ENCODE assay signal across 8 mouse cellular contexts in genomic region chr11:29171959-29172391, GRCm38 (mm10). TPM values are rescaled to one million over a fixed set of nuclear protein-coding genes. Genes with fewer than 3 reads are reported as not detected.
DNase-seq lines count a peak whose midpoint lies in the region; ATAC-seq and TF ChIP-seq lines count a peak whose summit lies in the region.

No protein-coding gene starts in this region.

- DNase-seq in brain, embryonic 14.5 days (ENCODE audit: low read depth): peak; percentile 78
- peak; percentile 74 for DNase-seq in kidney, postnatal 14 days
- peak; percentile 44 for DNase-seq in liver, embryonic 13.5 days
- DNase-seq in natural killer cell, adult 2 months (ENCODE audit: low spot score in 2 of 2): peak; percentile 38 to 56

- no peaks in the 10 kb centered on the region for H3K27me3 ChIP-seq in C2C12 (ENCODE audit: control insufficient read depth, insufficient read depth, insufficient read length)
- H3K27me3 ChIP-seq in heart, embryonic 13.5 days (replicated peaks): no peaks in the 10 kb centered on the region
- no peaks in the 10 kb centered on the region for H3K27me3 ChIP-seq in liver, embryonic 13.5 days
- H3K27me3 ChIP-seq in stomach, embryonic 14.5 days (ENCODE audit: control insufficient read depth, insufficient read depth, low read length): no peaks in the 10 kb centered on the region

- H3K79me3 ChIP-seq in C2C12 (ENCODE audit: low read depth): peaks cover 46% of the 10 kb centered on the region

- H3K9ac ChIP-seq in heart, embryonic 13.5 days: peak overlapping the region; percentile 89
- H3K9ac ChIP-seq in liver, embryonic 13.5 days: peak overlapping the region; percentile 97
- peak overlapping the region; percentile 98 for H3K9ac ChIP-seq in stomach, embryonic 14.5 days (replicated peaks; ENCODE audit: low read depth, low read length)

- peak overlapping the region; percentile 72 for H3ac ChIP-seq in C2C12 (ENCODE audit: control insufficient read depth, insufficient read length, low read depth)

- H3K79me2 ChIP-seq in C2C12 (ENCODE audit: control insufficient read depth, insufficient read depth): peaks cover 71% of the 10 kb centered on the region

- H3K4me3 ChIP-seq in C2C12 (ENCODE audit: insufficient read depth, poor library complexity, severe bottlenecking): peak overlapping the region; percentile 96
- peak overlapping the region; percentile 88 for H3K4me3 ChIP-seq in heart, embryonic 13.5 days
- H3K4me3 ChIP-seq in liver, embryonic 13.5 days (replicated peaks): peak overlapping the region; percentile 84
- peak overlapping the region; percentile 98 for H3K4me3 ChIP-seq in stomach, embryonic 14.5 days (ENCODE audit: low read depth, low read length)

- no peaks in the 10 kb centered on the region for H3K9me3 ChIP-seq in heart, embryonic 13.5 days
- H3K9me3 ChIP-seq in liver, embryonic 13.5 days (replicated peaks): no peaks in the 10 kb centered on the region
- H3K9me3 ChIP-seq in stomach, embryonic 14.5 days (ENCODE audit: control insufficient read depth, low read depth, low read length): no peaks in the 10 kb centered on the region

- H3K36me3 ChIP-seq in C2C12 (ENCODE audit: control insufficient read depth, insufficient read depth): peaks cover 26% of the 10 kb centered on the region
- no peaks in the 10 kb centered on the region for H3K36me3 ChIP-seq in heart, embryonic 13.5 days
- no peaks in the 10 kb centered on the region for H3K36me3 ChIP-seq in liver, embryonic 13.5 days
- H3K36me3 ChIP-seq in stomach, embryonic 14.5 days (ENCODE audit: control insufficient read depth, insufficient read depth, low read length): no peaks in the 10 kb centered on the region; the same call in 1 of the 2 replicates

- peaks cover 19% of the 10 kb centered on the region for H3K4me1 ChIP-seq in heart, embryonic 13.5 days
- peaks cover 21% of the 10 kb centered on the region for H3K4me1 ChIP-seq in liver, embryonic 13.5 days (replicated peaks)
- H3K4me1 ChIP-seq in stomach, embryonic 14.5 days (ENCODE audit: control insufficient read depth, insufficient read depth, low read length): peaks cover 9% of the 10 kb centered on the region; the same call in 1 of the 2 replicates

- peak overlapping the region; percentile 97 for H3K4me2 ChIP-seq in heart, embryonic 13.5 days
- H3K4me2 ChIP-seq in liver, embryonic 13.5 days: peak overlapping the region; percentile 96
- H3K4me2 ChIP-seq in stomach, embryonic 14.5 days (replicated peaks; ENCODE audit: low read depth, low read length): peak overlapping the region; percentile 83

- TF ChIP-seq CTCF in C2C12 (IDR thresholded peaks at IDR 0.05; ENCODE audit: control insufficient read depth, insufficient read depth, insufficient read length): no peak
- TF ChIP-seq CTCF in brain, embryonic 14.5 days (IDR thresholded peaks at IDR 0.05; ENCODE audit: borderline replicate concordance, extremely low read depth, insufficient read depth, insufficient read length): no peak

- WGBS in heart, embryonic 13.5 days: under 1% methylated on average over 34 of the region's 34 CpGs
- WGBS in liver, embryonic 13.5 days (ENCODE audit: insufficient replicate concordance): under 1% methylated on average over 34 of the region's 34 CpGs
- WGBS in stomach, embryonic 14.5 days: 0% methylated on average over 34 of the region's 34 CpGs

- peak; percentile 36 for ATAC-seq in erythroid progenitor cell, adult 5-6 weeks (replicated peaks; ENCODE audit: low FRiP score, poor library complexity, severe bottlenecking)
- ATAC-seq in heart, embryonic 13.5 days (ENCODE audit: extremely low read depth, insufficient number of reproducible peaks, low FRiP score, low TSS enrichment): 0 out of 2 replicates have a peak, but pooled peaks have one; percentile 7
- ATAC-seq in liver, embryonic 13.5 days (ENCODE audit: low read depth): peak; percentile 16
- no peak; the same call in 1 of the 2 replicates for ATAC-seq in stomach, embryonic 14.5 days (ENCODE audit: insufficient number of reproducible peaks, insufficient read depth, low FRiP score, low read depth)

- H3K27ac ChIP-seq in heart, embryonic 13.5 days (replicated peaks): peak overlapping the region; percentile 98
- H3K27ac ChIP-seq in liver, embryonic 13.5 days: peak overlapping the region; percentile 97
- H3K27ac ChIP-seq in stomach, embryonic 14.5 days (ENCODE audit: low read length): peak overlapping the region; percentile 72

- TF ChIP-seq POLR2A in brain, embryonic 14.5 days (IDR thresholded peaks at IDR 0.05; ENCODE audit: borderline replicate concordance, extremely low read depth, insufficient read depth, insufficient read length, poor library complexity, severe bottlenecking): no peak

TF ChIP-seq in C2C12, 6 proteins besides CTCF, POLR2A, EP300 and RAD21:
- no peak for TF ChIP-seq MAX (IDR thresholded peaks at IDR 0.05)
- no peak for TF ChIP-seq USF1 (IDR thresholded peaks at IDR 0.05; ENCODE audit: low read depth)
- no peak for TF ChIP-seq MYOG (IDR thresholded peaks at IDR 0.05; ENCODE audit: control insufficient read depth, extremely low read depth, insufficient read length)
- no peak for TF ChIP-seq CEBPB (IDR thresholded peaks at IDR 0.05; ENCODE audit: low read depth)
- TF ChIP-seq MYOD1 (IDR thresholded peaks at IDR 0.05; ENCODE audit: control insufficient read depth, insufficient read length, low read depth): no peak
- TF ChIP-seq FOSL1 (IDR thresholded peaks at IDR 0.05; ENCODE audit: insufficient read depth, low read length, poor library complexity, severe bottlenecking): no peak

RNA-seq across cellular contexts. Expression of gene Ppp4r3b, which starts 0.7 kb away (rescaled TPM):
- 6.6 TPM for polyA plus RNA-seq in C2C12 (2012; fragmentation: generic; extraction: Trizol)
- polyA plus RNA-seq in brain, embryonic 14.5 days (2012; rRNA removed): 16.7 and 23.4 TPM in 2 replicates
- 44.4 and 103 TPM in 2 replicates for total RNA-seq in erythroid progenitor cell, adult 5-6 weeks (2015; ENCODE audit: low replicate concordance)
- 96.8 and 108 TPM in 2 replicates for total RNA-seq in erythroid progenitor cell, adult 5-6 weeks (2017; ENCODE audit: low replicate concordance)
- 41.1 and 43.5 TPM in 2 replicates for polyA plus RNA-seq in heart, embryonic 13.5 days (2015; fragmentation: Nextera tagmentation; extraction: Ambion mirVana)
- polyA plus RNA-seq in liver, embryonic 13.5 days (2015; fragmentation: Nextera tagmentation; extraction: Ambion mirVana): 48.7 and 67.6 TPM in 2 replicates
- polyA plus RNA-seq in stomach, embryonic 14.5 days (2014; fragmentation: Nextera tagmentation; extraction: Ambion mirVana): 83.9 and 88.6 TPM in 2 replicates

RNA-seq across cellular contexts. Expression of gene Pnpt1, which starts 41.4 kb away (rescaled TPM):
- polyA plus RNA-seq in C2C12 (2012; fragmentation: generic; extraction: Trizol): 7.0 TPM
- polyA plus RNA-seq in brain, embryonic 14.5 days (2012; rRNA removed): 18.4 and 25.8 TPM in 2 replicates
- 24.9 and 42.3 TPM in 2 replicates for total RNA-seq in erythroid progenitor cell, adult 5-6 weeks (2015; ENCODE audit: low replicate concordance)
- 26.3 and 35.0 TPM in 2 replicates for total RNA-seq in erythroid progenitor cell, adult 5-6 weeks (2017; ENCODE audit: low replicate concordance)
- 34.8 and 38.6 TPM in 2 replicates for polyA plus RNA-seq in heart, embryonic 13.5 days (2015; fragmentation: Nextera tagmentation; extraction: Ambion mirVana)
- 38.4 and 47.5 TPM in 2 replicates for polyA plus RNA-seq in liver, embryonic 13.5 days (2015; fragmentation: Nextera tagmentation; extraction: Ambion mirVana)
- 41.4 and 43.9 TPM in 2 replicates for polyA plus RNA-seq in stomach, embryonic 14.5 days (2014; fragmentation: Nextera tagmentation; extraction: Ambion mirVana)
